Mouse (Mus musculus) MEL (cell line): ENCODE measurements around the gene Prdm10.

ENCODE experiments used
- CTCF ChIP-seq, 3 experiments: IDR thresholded peaks in 2 of 3; conservative IDR thresholded peaks in 1 of 3; 2 replicates each; pipeline ENCODE4 v1.5.1; 2011 to 2012; ENCODE audit warnings: low read length in 3 of 3, low read depth in 2 of 3, mild to moderate bottlenecking in 2 of 3, improper control_type of control experiment in 1 of 3, inconsistent platforms in 1 of 3, mixed read lengths in 1 of 3, moderate library complexity in 1 of 3; ENCODE audit not compliant: control insufficient read depth in 1 of 3, insufficient read depth in 1 of 3, poor library complexity in 1 of 3, severe bottlenecking in 1 of 3
- ETS1 ChIP-seq: IDR thresholded peaks from 2 replicates; pipeline ENCODE4 v1.6.1; 2012; ENCODE audit warnings: low read depth, mild to moderate bottlenecking, inconsistent platforms, low read length, improper control_type of control experiment, moderate library complexity
- JUND ChIP-seq: IDR thresholded peaks from 2 replicates; pipeline ENCODE4 v1.6.1; 2011; ENCODE audit warnings: low read depth, mild to moderate bottlenecking, improper control_type of control experiment, low read length
- MAX ChIP-seq: IDR thresholded peaks from 2 replicates; pipeline ENCODE4 v1.6.1; 2011; ENCODE audit warnings: low read length, improper control_type of control experiment
- POLR2A ChIP-seq, 2 experiments: IDR thresholded peaks; 2 replicates each; pipeline ENCODE4 v1.6.1; 2011 to 2012; ENCODE audit warnings: low read length in 2 of 2, mild to moderate bottlenecking in 2 of 2, control low read depth in 1 of 2, improper control_type of control experiment in 1 of 2, low read depth in 1 of 2, moderate library complexity in 1 of 2; ENCODE audit not compliant: control insufficient read depth in 1 of 2, insufficient read depth in 1 of 2, poor library complexity in 1 of 2
- POLR2AphosphoS2 ChIP-seq: IDR thresholded peaks from 2 replicates; pipeline ENCODE4 v1.6.1; 2011; ENCODE audit warnings: low read length, improper control_type of control experiment
- POLR2AphosphoS5 ChIP-seq: IDR thresholded peaks from 2 replicates; pipeline ENCODE4 v1.6.1; 2012; ENCODE audit warnings: low read depth, borderline replicate concordance, mild to moderate bottlenecking, inconsistent platforms, low read length, moderate library complexity, mixed read lengths
- SIN3A ChIP-seq: IDR thresholded peaks from 2 replicates; pipeline ENCODE4 v1.6.1; 2012; ENCODE audit warnings: low read length, improper control_type of control experiment, inconsistent platforms
- TCF12 ChIP-seq: IDR thresholded peaks from 2 replicates; pipeline ENCODE4 v1.6.1; 2014; ENCODE audit warnings: low read depth, mild to moderate bottlenecking, inconsistent platforms, low read length, improper control_type of control experiment, moderate library complexity
- USF1 ChIP-seq: IDR thresholded peaks from 2 replicates; pipeline ENCODE4 v1.6.1; 2014; ENCODE audit warnings: low read depth, mild to moderate bottlenecking, inconsistent platforms, low read length, improper control_type of control experiment, moderate library complexity
- ZMIZ1 ChIP-seq: IDR thresholded peaks from 2 replicates; pipeline ENCODE4 v1.6.1; 2012; ENCODE audit warnings: low read depth, mild to moderate bottlenecking, inconsistent platforms, low read length, improper control_type of control experiment, moderate library complexity

GRCm38 (mm10) chr9:31258237-31258636 lies 22.1 kb upstream of the Prdm10 start:
- no peak for TF ChIP-seq CTCF (IDR thresholded peaks at IDR 0.05 in 2 of 3, conservative IDR thresholded peaks at IDR 0.05 in 1 of 3; ENCODE audit: control insufficient read depth in 1 of 3, insufficient read depth in 1 of 3, low read depth in 2 of 3, low read length in 3 of 3, poor library complexity in 1 of 3, severe bottlenecking in 1 of 3)
- no peak for TF ChIP-seq JUND
- no peak for TF ChIP-seq TCF12
- TF ChIP-seq MAX = no peak
- TF ChIP-seq POLR2AphosphoS5 = no peak
- no peak for TF ChIP-seq POLR2AphosphoS2
- no peak for TF ChIP-seq USF1
- TF ChIP-seq POLR2A (IDR thresholded peaks at IDR 0.05; ENCODE audit: control insufficient read depth in 1 of 2, insufficient read depth in 1 of 2, low read depth in 1 of 2, low read length in 2 of 2, poor library complexity in 1 of 2) = no peak
- no peak for TF ChIP-seq ZMIZ1
- TF ChIP-seq ETS1 = no peak
- TF ChIP-seq SIN3A = no peak
